Mouse (Mus musculus) common myeloid progenitor, adult 5-6 weeks (primary cell): ENCODE data around the gene Olfr120. TPM values are rescaled to one million over a fixed set of nuclear protein-coding genes. Genes with fewer than 3 reads are reported as not detected.
"Not testable (repeated sequence)": the region's sequence is repeated elsewhere in the genome, so short reads cannot be mapped to it uniquely, and the experiment has no call there.

Source experiments
- ATAC-seq: replicated peaks from 2 replicates; pipeline ENCODE4 v1.8.0; 2016; ENCODE audit warnings: low read depth, mild to moderate bottlenecking, moderate TSS enrichment, inconsistent platforms; ENCODE audit not compliant: poor library complexity, severe bottlenecking
- total RNA-seq: library from RNA; stranded (forward); fragments of 200-1000, 187-1606 nt; gene quantifications from 2 replicates; pipeline ENCODE4 v1.2.3, GENCODE M21; 2017

Gene Olfr120
- total RNA-seq, result not detected in 2 replicates

GRCm38 (mm10) chr17:37721508-37721907, at the start of gene Olfr120:
Gene Olfr120, plus strand, starts transcription at chr17:37721808.
- no peak for ATAC-seq

GRCm38 (mm10) chr17:37696264-37696663, 25.3 kb upstream of the Olfr120 start, which contains the start of gene Olfr119:
Gene Olfr119, plus strand, starts transcription at chr17:37696564.
- not testable (repeated sequence) for ATAC-seq

- no peak for ATAC-seq
These were observed 16.5 kb downstream of the Olfr120 start for GRCm38 (mm10) chr17:37738070-37738469.

GRCm38 (mm10) chr17:37768307-37768706, 46.7 kb downstream of the Olfr120 start, which contains the start of gene Olfr122:
Gene Olfr122, plus strand, starts transcription at chr17:37768607.
- ATAC-seq, result no peak

Other genes with a start within 250 kb of the Olfr120 start
- gene H2-M2, start 238.3 kb upstream of the Olfr120 start, total RNA-seq, result not detected in 2 replicates
- not detected in 2 replicates for gene Olfr110, start 229.3 kb upstream of the Olfr120 start, total RNA-seq
- gene Olfr111, start 213.8 kb upstream of the Olfr120 start, total RNA-seq, result not detected in 2 replicates
- gene Olfr112, start 152.4 kb upstream of the Olfr120 start, total RNA-seq, result not detected in 2 replicates
- gene Olfr113, start 144.1 kb upstream of the Olfr120 start, total RNA-seq, result not detected in 2 replicates
- gene Olfr114, start 129.1 kb upstream of the Olfr120 start, total RNA-seq, result not detected in 2 replicates
- gene Olfr115, start 94.7 kb upstream of the Olfr120 start, total RNA-seq, result not detected in 2 replicates
- gene Olfr116, start 94.6 kb upstream of the Olfr120 start, total RNA-seq, result not detected in 2 replicates
- gene Olfr117, start 58.0 kb upstream of the Olfr120 start, total RNA-seq, result not detected in 2 replicates
- gene Olfr118, start 54.8 kb upstream of the Olfr120 start, total RNA-seq, result not detected in 2 replicates
- gene Olfr119, start 25.2 kb upstream of the Olfr120 start, total RNA-seq, result not detected in 2 replicates
- gene Olfr121, start 27.0 kb downstream of the Olfr120 start, total RNA-seq, result not detected in 2 replicates
- not detected in 2 replicates for gene Olfr122, start 46.8 kb downstream of the Olfr120 start, total RNA-seq
- gene Olfr123, start 71.7 kb downstream of the Olfr120 start, total RNA-seq, result not detected in 2 replicates
- not detected in 2 replicates for gene Olfr124, start 78.1 kb downstream of the Olfr120 start, total RNA-seq
- gene Olfr125, start 111.1 kb downstream of the Olfr120 start, total RNA-seq, result not detected in 2 replicates
- gene Olfr126, start 125.7 kb downstream of the Olfr120 start, total RNA-seq, result not detected in 2 replicates
- gene Olfr127, start 178.6 kb downstream of the Olfr120 start, total RNA-seq, result not detected in 2 replicates
- gene Olfr128, start 198.7 kb downstream of the Olfr120 start, total RNA-seq, result not detected in 2 replicates
- gene Olfr761, start 231.3 kb downstream of the Olfr120 start, total RNA-seq, result not detected in 2 replicates